Mouse (Mus musculus) ES-Bruce4 (cell line): Measurements from ENCODE around the gene Derl2.

Experiments used
- CTCF ChIP-seq: IDR thresholded peaks from one replicate; pipeline ENCODE4 v1.8.1; 2011; ENCODE audit warnings: low read depth, low read length
- EP300 ChIP-seq: IDR thresholded peaks from 2 replicates; pipeline ENCODE4 v1.6.1; 2011; ENCODE audit warnings: low read depth, low read length; ENCODE audit not compliant: insufficient read depth

GRCm38 (mm10) chr11:71032070-71032469 lies 12.4 kb upstream of the Derl2 start:
- TF ChIP-seq CTCF = no peak
- TF ChIP-seq EP300 = no peak
